Mouse (Mus musculus): ENCODE data around the gene Pclaf.

The Pclaf gene

GRCm38 (mm10) chr9:65890143-65890628 is at the start of gene Pclaf:
Gene Pclaf (plus strand): TSS chr9:65890237.
- in situ Hi-C loops (cut with MboI; ENCODE audit: unreplicated experiment in 2 of 2), result no loop called here

GRCm38 (mm10) chr9:65844421-65845165 is 45.4 kb upstream of the Pclaf start:
- in situ Hi-C loops (cut with MboI; ENCODE audit: unreplicated experiment in 2 of 2), result no loop called here

GRCm38 (mm10) chr9:65848154-65848553 is 41.9 kb upstream of the Pclaf start:
- in situ Hi-C loops (cut with MboI; ENCODE audit: unreplicated experiment in 2 of 2), result no loop called here

- in situ Hi-C loops (cut with MboI; ENCODE audit: unreplicated experiment in 2 of 2), result loop anchor here (5.0 to 25.0 kb wide), 6 partner anchors 155 to 363 kb away; no protein-coding TSS in a partner anchor
These were observed 39.8 kb upstream of the Pclaf start for GRCm38 (mm10) chr9:65850203-65850602.

- in situ Hi-C loops (cut with MboI; ENCODE audit: unreplicated experiment in 2 of 2), result loop anchor here in 1 of 2 experiments (10.0 to 25.0 kb wide), 2 partner anchors 145 to 372 kb away; no protein-coding TSS in a partner anchor
These were observed 30.4 kb upstream of the Pclaf start for GRCm38 (mm10) chr9:65859656-65860055.

GRCm38 (mm10) chr9:65884564-65885315 is 5.3 kb upstream of the Pclaf start:
- in situ Hi-C loops (cut with MboI; ENCODE audit: unreplicated experiment in 2 of 2), result no loop called here

- in situ Hi-C loops (cut with MboI; ENCODE audit: unreplicated experiment in 2 of 2), result no loop called here
These were observed 1.1 kb downstream of the Pclaf start for GRCm38 (mm10) chr9:65891126-65891525.

GRCm38 (mm10) chr9:65896977-65897376 is 6.9 kb downstream of the Pclaf start:
- in situ Hi-C loops (cut with MboI; ENCODE audit: unreplicated experiment in 2 of 2), result no loop called here

- in situ Hi-C loops (cut with MboI; ENCODE audit: unreplicated experiment in 2 of 2), result no loop called here
These were observed 12.8 kb downstream of the Pclaf start for GRCm38 (mm10) chr9:65902879-65903278.

- in situ Hi-C loops (cut with MboI; ENCODE audit: unreplicated experiment in 2 of 2), result no loop called here
These were observed 13.4 kb downstream of the Pclaf start for GRCm38 (mm10) chr9:65903419-65903818.

- in situ Hi-C loops (cut with MboI; ENCODE audit: unreplicated experiment in 2 of 2), result no loop called here
These were observed 18.6 kb downstream of the Pclaf start, which contains the start of the genes Trip4 and Csnk1g1 for GRCm38 (mm10) chr9:65908394-65909300. Gene Trip4 (minus strand): TSS chr9:65908794. Gene Csnk1g1 (plus strand): TSS chr9:65908924.

- in situ Hi-C loops (cut with MboI; ENCODE audit: unreplicated experiment in 2 of 2), result no loop called here
These were observed 19.3 kb downstream of the Pclaf start for GRCm38 (mm10) chr9:65909301-65909801.

- in situ Hi-C loops (cut with MboI; ENCODE audit: unreplicated experiment in 2 of 2), result no loop called here
These were observed 19.8 kb downstream of the Pclaf start for GRCm38 (mm10) chr9:65909837-65910236.

GRCm38 (mm10) chr9:65913976-65914375 is 23.9 kb downstream of the Pclaf start:
- in situ Hi-C loops (cut with MboI; ENCODE audit: unreplicated experiment in 2 of 2), result no loop called here

GRCm38 (mm10) chr9:65917015-65917414 is 27.0 kb downstream of the Pclaf start:
- in situ Hi-C loops (cut with MboI; ENCODE audit: unreplicated experiment in 2 of 2), result no loop called here

- in situ Hi-C loops (cut with MboI; ENCODE audit: unreplicated experiment in 2 of 2), result no loop called here
These were observed 38.4 kb downstream of the Pclaf start for GRCm38 (mm10) chr9:65928456-65928855.

GRCm38 (mm10) chr9:65929826-65930225 is 39.8 kb downstream of the Pclaf start:
- in situ Hi-C loops (cut with MboI; ENCODE audit: unreplicated experiment in 2 of 2), result no loop called here

GRCm38 (mm10) chr9:65937566-65937965 is 47.5 kb downstream of the Pclaf start:
- in situ Hi-C loops (cut with MboI; ENCODE audit: unreplicated experiment in 2 of 2), result no loop called here

GRCm38 (mm10) chr9:65951082-65951587 is 61.1 kb downstream of the Pclaf start:
- in situ Hi-C loops (cut with MboI; ENCODE audit: unreplicated experiment in 2 of 2), result no loop called here
